9 mouse cellular contexts compared by ENCODE assay signal in genomic region chr9:21337652-21338051, GRCm38 (mm10). TPM values are rescaled to one million over a fixed set of nuclear protein-coding genes. Genes with fewer than 3 reads are reported as not detected.
DNase-seq lines count a peak whose midpoint lies in the region; ATAC-seq and TF ChIP-seq lines count a peak whose summit lies in the region.
"Had no signal": no experiment of that assay in that cellular context is flagged by ENCODE, and none has a peak within 500 bp of the region (broad histone marks: within the 10 kb centered on the region; RNA-seq: fewer than 3 reads in every experiment).

No protein-coding gene starts in this region.

- no peaks in the 10 kb centered on the region for H3K27me3 ChIP-seq in embryonic facial prominence, embryonic 13.5 days
- no peaks in the 10 kb centered on the region for H3K27me3 ChIP-seq in lung, embryonic 16.5 days (ENCODE audit: control insufficient read depth, insufficient read depth, low read depth, low read length)

- H3K27ac ChIP-seq in ES-E14 (ENCODE audit: insufficient read depth, low read depth, low read length, poor library complexity, severe bottlenecking) = no peak overlapping the region
- peak overlapping the region; percentile 69 for H3K27ac ChIP-seq in embryonic facial prominence, embryonic 13.5 days
- H3K27ac ChIP-seq in lung, embryonic 16.5 days (ENCODE audit: low read length) = peak overlapping the region; percentile 82
- H3K27ac ChIP-seq: left cerebral cortex, adult 2 months had no signal

- peaks cover 14% of the 10 kb centered on the region for H3K36me3 ChIP-seq in ES-E14 (ENCODE audit: control insufficient read depth, insufficient read depth, low read length, poor library complexity, severe bottlenecking)
- H3K36me3 ChIP-seq in embryonic facial prominence, embryonic 13.5 days = peaks cover 32% of the 10 kb centered on the region
- peaks cover 9% of the 10 kb centered on the region for H3K36me3 ChIP-seq in lung, embryonic 16.5 days (ENCODE audit: control insufficient read depth, insufficient read depth, low read length)

- peaks cover 0 to 13% of the 10 kb centered on the region in 2 experiments; a peak in 2 of 4 replicates for H3K4me1 ChIP-seq in ES-E14 (ENCODE audit: control insufficient read depth in 2 of 2, insufficient read depth in 2 of 2, low read length in 2 of 2, poor library complexity in 1 of 2)
- H3K4me1 ChIP-seq in embryonic facial prominence, embryonic 13.5 days = peaks cover 22% of the 10 kb centered on the region
- H3K4me1 ChIP-seq in lung, embryonic 16.5 days (replicated peaks; ENCODE audit: control insufficient read depth, insufficient read depth, low read length) = peaks cover 21% of the 10 kb centered on the region

- WGBS in embryonic facial prominence, embryonic 13.5 days = 20% methylated on average over 16 of the region's 20 CpGs
- WGBS in lung, embryonic 16.5 days = 30% methylated on average over 20 of the region's 20 CpGs

- peak overlapping the region; percentile 43 for H3K4me2 ChIP-seq in embryonic facial prominence, embryonic 13.5 days
- H3K4me2 ChIP-seq in lung, embryonic 16.5 days (ENCODE audit: low read depth, low read length) = peak overlapping the region; percentile 52

- in situ Hi-C loops in ES-E14 (cut with MboI; ENCODE audit: low sequenced_read_pairs in 2 of 2, unreplicated experiment in 2 of 2) = no loop called here

- peak overlapping the region; percentile 55 for H3K9ac ChIP-seq in ES-E14 (ENCODE audit: insufficient read depth, low read depth, low read length, poor library complexity, severe bottlenecking)
- peak overlapping the region; percentile 61 for H3K9ac ChIP-seq in embryonic facial prominence, embryonic 13.5 days
- peak overlapping the region; percentile 69 for H3K9ac ChIP-seq in lung, embryonic 16.5 days (ENCODE audit: low read length)

- no peaks in the 10 kb centered on the region for H3K9me3 ChIP-seq in ES-E14 (ENCODE audit: control insufficient read depth, insufficient read depth, low read depth, low read length)
- H3K9me3 ChIP-seq in embryonic facial prominence, embryonic 13.5 days = no peaks in the 10 kb centered on the region
- H3K9me3 ChIP-seq in lung, embryonic 16.5 days (ENCODE audit: control insufficient read depth, low read length) = no peaks in the 10 kb centered on the region

- DNase-seq in ES-E14 (ENCODE audit: low read depth, low spot score) = no peak
- DNase-seq in kidney, adult 18-20 months = peak; percentile 63
- DNase-seq in left cerebral cortex, postnatal 36 days (ENCODE audit: low spot score in 2 of 2) = no peak
- DNase-seq in natural killer cell, adult 2 months (ENCODE audit: low spot score in 2 of 2) = no peak
- no peak for DNase-seq in frontal cortex, postnatal 25 days (ENCODE audit: low spot score in 2 of 2)
- DNase-seq in layer of hippocampus, adult 11-12 months (ENCODE audit: low spot score) = no peak

- intact Hi-C loops in left cerebral cortex, postnatal 36 days (cut with DNase I) = no loop called here

- ATAC-seq in embryonic facial prominence, embryonic 13.5 days (ENCODE audit: insufficient number of reproducible peaks, insufficient read depth, low FRiP score, low TSS enrichment, low read depth) = no peak
- peak; percentile 92 for ATAC-seq in lung, embryonic 16.5 days (ENCODE audit: low read depth)

- peak overlapping the region; percentile 62 to 72 for H3K4me3 ChIP-seq in ES-E14 (ENCODE audit: insufficient read depth in 1 of 2, low read depth in 1 of 2, low read length in 2 of 2, poor library complexity in 1 of 2, severe bottlenecking in 1 of 2)
- H3K4me3 ChIP-seq in embryonic facial prominence, embryonic 13.5 days = peak overlapping the region; percentile 40
- peak overlapping the region; percentile 56 for H3K4me3 ChIP-seq in lung, embryonic 16.5 days (ENCODE audit: low read length)
- H3K4me3 ChIP-seq: left cerebral cortex, adult 2 months had no signal

TF ChIP-seq in ES-E14, 5 proteins besides CTCF, POLR2A, EP300 and RAD21:
- TF ChIP-seq ZC3H11A (IDR thresholded peaks at IDR 0.05; ENCODE audit: borderline replicate concordance, low read depth, low read length) (no peak), MAFK (IDR thresholded peaks at IDR 0.05; ENCODE audit: insufficient read depth, low read depth, low read length) (no peak), CHD2 (IDR thresholded peaks at IDR 0.05; ENCODE audit: low read depth, low read length) (no peak), ZNF384 (IDR thresholded peaks at IDR 0.05; ENCODE audit: low read depth, low read length) (no peak), HCFC1 (IDR thresholded peaks at IDR 0.05; ENCODE audit: borderline replicate concordance, insufficient read depth, low read length) (no peak)

RNA-seq across cellular contexts. Expression of gene Slc44a2, which starts 17.2 kb away (rescaled TPM):
- 46.0 and 73.1 TPM in 2 replicates for total RNA-seq in ES-E14 (2012; rRNA removed)
- polyA plus RNA-seq in embryonic facial prominence, embryonic 13.5 days (2015; fragmentation: Nextera tagmentation; extraction: Ambion mirVana) = 120 and 123 TPM in 2 replicates
- 178 and 186 TPM in 2 replicates for polyA plus RNA-seq in lung, embryonic 16.5 days (2015; fragmentation: Nextera tagmentation; extraction: Ambion mirVana)
- 10 to 100 TPM; 43.0 to 52.5 TPM for total RNA-seq in left cerebral cortex, postnatal 36 days (2021)

RNA-seq across cellular contexts. Expression of gene Ap1m2, which starts 25.5 kb away (rescaled TPM):
- 9.8 and 17.1 TPM in 2 replicates for total RNA-seq in ES-E14 (2012; rRNA removed)
- 22.3 and 30.1 TPM in 2 replicates for polyA plus RNA-seq in embryonic facial prominence, embryonic 13.5 days (2015; fragmentation: Nextera tagmentation; extraction: Ambion mirVana)
- polyA plus RNA-seq in lung, embryonic 16.5 days (2015; fragmentation: Nextera tagmentation; extraction: Ambion mirVana) = 50.0 and 53.2 TPM in 2 replicates
- 1 to 10 TPM in 1 of 2 experiments, under 1 TPM in 1; 0.72 to 1.6 TPM for total RNA-seq in left cerebral cortex, postnatal 36 days (2021)

RNA-seq across cellular contexts. Expression of gene Ilf3, which starts 30.0 kb away (rescaled TPM):
- 159 and 200 TPM in 2 replicates for total RNA-seq in ES-E14 (2012; rRNA removed)
- 248 and 252 TPM in 2 replicates for polyA plus RNA-seq in embryonic facial prominence, embryonic 13.5 days (2015; fragmentation: Nextera tagmentation; extraction: Ambion mirVana)
- 160 and 168 TPM in 2 replicates for polyA plus RNA-seq in lung, embryonic 16.5 days (2015; fragmentation: Nextera tagmentation; extraction: Ambion mirVana)
- 10 to 100 TPM; 75.5 to 75.9 TPM for total RNA-seq in left cerebral cortex, postnatal 36 days (2021)

RNA-seq across cellular contexts. Expression of gene Cdkn2d, which starts 46.4 kb away (rescaled TPM):
- total RNA-seq in ES-E14 (2012; rRNA removed) = 9.6 and 12.7 TPM in 2 replicates
- polyA plus RNA-seq in embryonic facial prominence, embryonic 13.5 days (2015; fragmentation: Nextera tagmentation; extraction: Ambion mirVana) = 52.1 and 56.2 TPM in 2 replicates
- polyA plus RNA-seq in lung, embryonic 16.5 days (2015; fragmentation: Nextera tagmentation; extraction: Ambion mirVana) = 57.7 TPM in 2 replicates
- total RNA-seq in left cerebral cortex, postnatal 36 days (2021) = 10 to 100 TPM; 52.7 to 58.8 TPM

RNA-seq across cellular contexts. Expression of gene Kri1, which starts 49.9 kb away (rescaled TPM):
- 81.6 and 108 TPM in 2 replicates for total RNA-seq in ES-E14 (2012; rRNA removed)
- polyA plus RNA-seq in embryonic facial prominence, embryonic 13.5 days (2015; fragmentation: Nextera tagmentation; extraction: Ambion mirVana) = 16.8 and 19.2 TPM in 2 replicates
- 15.8 and 16.7 TPM in 2 replicates for polyA plus RNA-seq in lung, embryonic 16.5 days (2015; fragmentation: Nextera tagmentation; extraction: Ambion mirVana)
- total RNA-seq in left cerebral cortex, postnatal 36 days (2021) = 10 to 100 TPM; 32.6 to 44.4 TPM
